Mouse (Mus musculus): Measurements from ENCODE around the gene Rps12.
"Not testable (repeated sequence)": the region's sequence is repeated elsewhere in the genome, so short reads cannot be mapped to it uniquely, and the experiment has no call there.

The Rps12 gene

DNA sequence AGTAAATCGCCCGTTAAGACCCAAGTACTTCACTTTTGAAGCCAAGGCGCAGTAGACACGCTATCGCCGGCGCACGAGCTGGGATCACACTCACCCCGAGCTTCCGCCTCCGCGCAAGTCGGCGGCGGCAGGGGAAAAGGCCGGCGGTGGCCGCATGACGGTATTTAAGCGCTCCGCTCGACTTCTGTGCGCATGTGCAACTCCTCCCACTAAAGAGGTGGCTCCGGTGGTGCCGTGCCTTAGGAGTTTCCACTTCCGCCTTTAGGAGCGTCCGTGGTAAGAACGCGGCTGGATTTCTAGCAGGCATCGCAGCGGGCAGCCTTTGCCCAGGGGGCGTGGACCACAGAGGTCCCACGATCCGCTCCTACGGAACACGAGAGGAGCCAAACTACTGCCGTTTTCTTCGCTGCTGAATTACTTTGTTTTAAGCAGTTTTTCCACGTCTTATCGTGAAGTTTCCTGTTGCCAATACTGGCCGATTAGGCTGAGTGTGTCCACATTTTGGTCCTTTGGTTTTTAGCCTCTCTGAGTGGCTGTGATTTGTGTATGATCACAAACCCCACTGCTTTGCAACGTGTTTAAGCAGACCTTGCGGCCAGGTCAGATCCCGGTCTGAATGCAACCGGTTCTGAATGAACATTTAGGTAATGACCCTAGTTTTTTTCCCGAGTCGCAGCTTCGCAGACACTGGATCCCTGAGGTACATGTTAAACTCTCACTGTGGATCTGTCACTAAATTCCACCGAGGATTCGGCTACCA lies at the start of gene Rps12:
Rps12 (minus strand) TSS at position 214 of the 760 bp plus-strand sequence.
- DNase-seq = peak; percentile 98

DNA sequence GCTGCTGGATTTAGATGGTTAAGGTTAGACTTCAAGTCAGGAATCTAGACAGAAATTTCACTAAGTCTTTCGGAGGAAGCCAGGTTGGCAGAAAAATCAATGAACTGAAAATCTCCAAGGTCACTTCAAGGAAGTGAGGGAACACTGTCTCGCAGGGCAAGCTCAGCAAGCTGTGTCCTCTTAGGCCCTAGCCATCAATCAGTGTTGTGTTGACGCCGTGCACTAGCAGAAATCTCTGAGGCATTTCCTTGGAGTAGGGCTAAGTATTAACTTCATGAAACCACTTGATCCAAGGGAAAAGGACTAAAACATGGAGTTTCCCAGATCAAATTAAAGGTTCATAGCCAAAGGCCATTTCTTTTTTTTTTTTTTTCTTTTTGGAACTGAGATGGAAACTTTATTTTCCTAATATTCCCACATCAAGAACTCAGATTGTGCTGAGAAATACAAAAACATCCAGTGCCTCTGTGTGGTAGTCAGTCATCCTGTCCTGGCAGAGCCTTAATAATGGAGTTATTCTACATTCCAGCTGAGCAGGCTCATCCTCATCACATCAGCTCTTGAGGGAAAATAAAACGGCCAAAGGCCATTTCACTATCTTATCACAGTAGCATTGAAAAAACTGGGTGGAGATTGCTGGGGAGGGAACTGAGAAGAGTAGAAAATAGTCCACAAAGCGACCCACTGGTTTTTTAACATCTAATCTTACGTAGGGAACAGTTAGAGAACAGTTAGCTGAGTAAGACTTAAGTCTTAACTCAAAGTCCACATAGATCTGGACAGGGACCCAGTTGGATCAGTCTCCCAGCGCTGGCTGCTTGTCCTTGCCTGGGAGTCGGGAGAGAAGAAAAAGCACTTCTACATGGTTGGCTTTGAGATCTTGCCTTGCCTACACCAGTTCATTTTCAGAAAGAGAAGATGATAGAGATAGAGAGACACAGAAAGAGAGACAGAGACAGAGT lies 49.2 kb upstream of the Rps12 start:
- DNase-seq = no peak

DNA sequence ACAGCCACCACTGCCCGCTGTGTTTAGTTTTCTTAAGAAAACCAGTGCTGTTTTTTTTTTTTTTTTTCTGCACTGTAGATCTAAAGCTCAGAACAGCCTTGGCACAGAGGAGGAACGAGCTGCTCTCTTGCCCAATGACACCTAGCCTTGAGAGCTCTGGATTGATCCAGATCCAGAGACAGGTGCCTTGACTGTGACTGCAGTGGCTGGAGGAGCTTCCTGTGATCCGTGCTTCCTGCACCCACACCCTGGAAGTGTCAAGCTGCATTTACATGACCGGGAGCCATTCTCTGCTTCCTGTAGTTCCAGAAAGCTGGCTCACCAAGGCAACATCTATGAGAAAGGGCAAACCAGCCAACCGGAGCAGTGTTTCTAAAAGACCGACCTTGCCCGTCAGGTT lies 39.4 kb upstream of the Rps12 start:
- no peak for DNase-seq

DNA sequence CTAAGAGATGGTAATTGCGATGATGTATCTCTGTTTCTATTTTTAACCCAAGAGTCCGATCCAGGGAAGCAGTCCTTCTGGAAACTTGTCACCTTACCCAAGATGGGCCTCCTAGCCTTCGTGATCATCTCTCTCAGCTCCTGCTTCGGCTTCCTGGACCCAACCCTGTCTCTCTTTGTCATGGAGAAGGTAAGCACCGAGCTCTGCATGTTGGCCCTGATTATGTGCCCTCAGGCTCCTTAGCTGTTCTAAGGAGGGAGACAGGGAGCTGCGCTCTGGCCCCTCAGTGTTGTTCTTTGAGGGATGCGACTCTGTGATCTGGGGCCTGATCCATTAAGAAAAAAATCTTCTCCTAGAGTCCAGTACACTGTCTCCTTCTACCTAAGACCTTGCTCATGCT lies 29.2 kb upstream of the Rps12 start:
- DNase-seq = no peak

DNA sequence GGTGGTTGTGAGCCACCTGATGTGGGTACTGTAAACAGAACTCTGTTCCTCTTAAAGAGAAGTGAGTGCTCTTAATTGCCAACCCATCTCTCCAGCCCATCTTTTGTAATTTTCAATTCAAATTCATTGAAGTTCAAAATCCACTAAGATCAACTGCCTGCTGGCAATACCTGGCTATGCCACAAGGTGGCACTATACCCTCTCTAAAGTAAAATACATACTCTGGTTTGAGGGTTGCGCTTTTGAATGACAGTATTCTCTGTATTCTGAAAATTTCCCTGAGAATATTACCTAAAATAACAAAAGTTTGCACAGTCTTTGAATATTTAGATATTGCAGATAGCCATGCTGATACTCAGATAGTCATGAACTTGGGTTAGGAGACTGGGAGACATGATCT lies 28.1 kb upstream of the Rps12 start:
- DNase-seq = peak; percentile 67

DNA sequence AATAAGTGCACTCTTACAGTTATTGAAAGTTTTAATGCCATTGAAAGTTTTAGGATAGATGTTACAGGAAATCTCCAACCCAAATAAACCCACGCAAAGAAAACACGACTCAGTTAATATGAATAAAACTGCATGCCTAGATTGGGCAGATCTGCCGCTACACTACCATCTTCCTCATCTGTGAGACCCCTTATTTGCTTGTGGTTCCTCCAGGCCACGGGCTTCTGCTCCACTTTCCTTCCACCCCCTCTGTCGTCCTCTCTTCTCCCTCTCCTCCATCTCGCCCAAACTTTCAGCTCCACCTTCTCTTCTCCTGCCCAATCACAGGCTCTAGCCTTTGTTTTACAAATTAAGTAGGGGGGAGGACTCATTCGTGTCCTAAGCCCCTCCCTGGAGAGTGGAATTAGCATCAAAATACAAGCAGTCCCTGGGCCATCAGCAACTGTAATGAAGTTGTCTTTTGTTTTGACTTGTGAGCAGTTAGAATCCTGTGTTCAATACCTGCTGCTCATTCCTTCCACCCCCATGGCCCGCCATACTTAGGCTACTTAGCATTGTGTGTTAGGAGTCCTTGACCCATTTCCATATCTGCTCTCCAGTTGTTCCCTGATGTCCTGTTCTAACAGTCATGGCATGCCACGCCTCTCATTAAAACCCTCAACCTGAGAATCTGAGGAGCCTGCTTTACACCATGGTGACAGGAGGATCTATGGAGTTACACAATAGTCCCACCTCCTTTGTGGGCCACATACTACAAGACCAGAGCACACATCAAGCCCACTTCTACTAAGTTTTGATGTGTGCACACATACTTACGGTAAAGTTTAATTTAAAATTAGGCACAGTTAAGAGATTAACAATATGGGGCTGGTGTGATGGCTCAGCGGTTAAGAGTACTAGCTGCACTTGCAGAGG lies 26.0 kb upstream of the Rps12 start:
- no peak for DNase-seq

DNA sequence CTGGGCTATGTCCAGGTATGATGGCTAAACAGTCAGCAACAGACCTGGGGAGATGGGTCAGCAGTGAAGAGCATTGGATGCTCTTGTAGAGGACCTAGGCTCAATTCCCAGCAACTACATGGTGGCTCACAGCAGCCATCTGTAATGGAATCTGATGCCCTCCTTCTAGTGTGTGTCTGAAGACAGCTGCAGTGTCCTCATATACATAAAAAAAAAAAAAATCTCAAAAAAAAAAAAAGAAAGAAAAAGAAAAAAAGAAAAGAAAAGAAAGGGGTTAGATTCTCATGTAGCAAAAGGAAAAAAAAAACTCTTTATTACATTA lies 25.3 kb upstream of the Rps12 start:
- DNase-seq = no peak

DNA sequence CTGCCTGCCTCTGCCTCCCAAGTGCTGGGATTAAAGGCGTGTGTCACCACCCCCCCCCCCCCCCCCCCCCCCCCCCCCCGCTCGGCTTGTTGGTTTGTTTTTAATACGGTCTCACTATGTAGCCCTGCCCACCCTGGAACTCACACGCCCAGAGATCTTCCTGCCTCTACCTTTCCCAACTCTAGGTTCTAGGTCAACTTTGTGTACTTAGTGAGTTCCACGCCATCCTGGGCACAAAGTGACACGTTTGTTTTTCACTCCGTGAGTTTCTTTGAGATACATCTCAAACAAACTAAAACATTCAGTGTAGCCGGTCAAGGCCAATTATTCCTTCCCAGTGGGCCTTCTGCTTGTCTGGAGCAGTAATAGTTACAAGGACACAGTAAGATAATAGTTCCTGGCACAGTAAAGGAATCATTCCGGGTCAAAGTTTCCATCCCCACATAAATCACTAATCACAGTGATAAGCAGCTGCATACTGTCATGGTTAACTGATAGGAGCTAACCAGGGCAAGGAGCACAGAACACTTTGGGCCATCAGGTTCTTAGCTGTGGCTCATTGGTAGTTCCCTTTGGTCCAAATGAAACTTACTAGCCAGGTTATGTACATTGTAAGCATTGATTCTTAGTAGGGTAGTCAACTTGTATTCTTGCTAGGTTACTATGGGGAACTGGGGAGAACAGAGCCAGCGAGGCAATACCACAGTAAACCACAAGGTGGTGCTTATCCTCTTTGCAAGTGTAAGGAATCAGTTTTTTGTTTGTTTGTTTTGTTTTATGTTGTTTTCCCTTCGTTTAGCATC lies 24.8 kb upstream of the Rps12 start:
- peak; percentile 52 for DNase-seq

DNA sequence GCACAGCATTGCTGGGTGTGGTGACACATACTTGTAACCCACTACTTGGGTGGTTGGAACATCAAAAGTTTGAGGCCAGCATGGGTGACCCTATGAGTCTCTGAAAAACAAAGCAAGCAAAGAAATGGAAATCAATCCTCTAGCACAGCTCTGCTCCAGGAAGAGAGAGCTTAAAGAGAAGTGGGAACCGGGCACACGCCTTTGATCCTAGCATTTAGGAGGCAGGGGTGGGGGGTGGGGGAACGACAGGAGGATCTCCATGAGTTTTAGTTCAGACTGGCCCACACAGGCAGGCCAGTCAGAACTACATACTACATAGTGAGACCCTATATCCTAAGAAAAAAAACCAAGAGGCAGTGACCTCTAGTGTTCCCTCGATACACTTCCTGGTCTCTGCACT lies 19.1 kb upstream of the Rps12 start:
- DNase-seq = no peak

DNA sequence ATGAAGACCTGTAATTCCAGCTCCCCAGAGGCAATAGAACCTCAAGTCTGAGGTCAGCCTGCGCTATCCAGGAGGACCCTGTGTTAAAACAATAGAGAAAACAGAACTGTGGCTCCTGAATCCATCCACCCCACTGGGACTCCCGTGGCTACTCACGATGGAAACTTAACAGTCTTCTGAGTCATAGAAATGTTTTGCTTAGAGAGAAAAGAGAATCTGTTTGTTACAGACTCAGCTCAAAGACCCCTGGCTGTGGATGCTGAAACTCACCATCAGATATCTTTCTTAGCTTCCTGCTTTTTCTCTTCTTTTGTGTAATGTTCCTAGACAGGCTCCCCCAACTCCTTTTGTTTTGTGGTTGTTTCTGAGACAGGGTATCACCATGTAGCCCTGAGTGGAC lies 17.6 kb upstream of the Rps12 start:
- no peak for DNase-seq

DNA sequence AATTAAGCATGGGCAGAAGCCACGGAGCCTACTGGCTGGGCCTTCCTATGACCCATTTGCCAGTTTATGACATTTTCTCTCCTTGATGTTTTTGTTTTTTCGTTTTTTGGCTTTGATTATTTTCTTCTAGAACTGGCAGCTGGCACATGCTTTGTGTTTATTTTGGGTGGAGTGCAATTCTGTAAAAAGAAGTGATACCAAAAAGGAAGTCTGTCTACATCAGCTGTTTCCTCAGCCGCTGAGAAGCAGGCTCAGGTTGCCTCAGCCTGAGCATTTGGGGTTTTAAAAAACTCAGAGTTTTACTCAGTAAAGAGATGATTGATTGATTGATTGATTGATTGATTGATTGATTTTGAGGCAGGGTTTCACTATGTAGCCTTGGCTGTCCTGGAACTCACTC lies 15.8 kb upstream of the Rps12 start:
- no peak for DNase-seq

DNA sequence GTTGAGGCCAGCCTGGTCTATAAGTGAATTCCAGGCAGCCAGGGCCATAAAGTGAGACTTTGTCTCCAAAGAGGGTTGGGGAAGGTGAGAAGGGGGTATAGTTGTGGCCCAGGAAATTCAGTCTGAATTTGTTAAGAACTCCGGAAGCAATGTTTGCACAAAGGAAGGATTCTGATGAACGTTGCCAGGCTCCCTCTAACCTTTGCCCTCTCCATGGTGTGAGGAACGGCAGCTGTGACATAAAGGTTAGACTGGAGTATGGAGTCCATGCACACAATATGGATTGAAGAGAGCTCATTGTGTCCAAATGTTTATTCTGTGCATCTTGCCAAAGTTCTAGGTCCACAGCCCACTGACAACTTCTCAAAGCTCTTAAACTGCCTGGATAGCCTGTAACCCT lies 12.9 kb upstream of the Rps12 start:
- no peak for DNase-seq

DNA sequence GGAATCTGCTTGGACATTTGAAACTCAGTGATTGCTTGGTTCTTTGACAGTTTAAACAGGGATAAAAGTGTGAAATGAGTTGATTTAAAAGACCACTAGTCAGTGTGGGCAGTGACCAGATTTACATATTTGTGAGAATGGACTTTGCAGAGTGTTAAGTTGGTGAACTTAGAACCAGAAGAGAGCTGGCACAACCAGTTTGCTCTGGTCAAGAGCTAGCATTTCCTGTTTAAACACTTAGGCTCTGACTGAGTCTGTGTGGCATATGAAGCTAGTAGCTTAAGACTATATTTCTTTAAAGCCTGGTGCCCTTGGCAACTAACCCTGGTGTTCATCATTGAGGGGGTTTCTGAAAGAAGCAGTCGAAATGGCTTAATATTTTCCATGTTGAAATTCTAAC lies 11.1 kb upstream of the Rps12 start:
- no peak for DNase-seq

DNA sequence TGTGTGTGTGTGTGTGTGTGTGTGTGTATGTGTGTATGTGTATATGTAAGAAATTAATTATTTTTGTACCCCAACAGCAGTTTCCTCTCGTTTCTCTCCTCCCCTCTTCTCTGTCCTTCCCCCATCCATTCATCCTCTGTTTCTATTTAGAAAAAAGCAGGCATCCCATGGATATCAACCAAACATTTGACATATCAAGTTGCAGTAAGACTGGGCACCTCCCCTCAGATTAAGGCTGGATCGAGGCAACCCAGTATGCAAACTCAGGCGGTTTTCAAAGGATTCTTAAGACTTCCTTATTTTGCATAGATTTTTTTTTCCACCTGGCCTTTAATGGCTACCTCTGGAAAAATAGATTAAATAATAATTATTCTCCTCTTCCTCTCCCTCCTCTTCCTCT lies 10.5 kb upstream of the Rps12 start:
- no peak for DNase-seq

DNA sequence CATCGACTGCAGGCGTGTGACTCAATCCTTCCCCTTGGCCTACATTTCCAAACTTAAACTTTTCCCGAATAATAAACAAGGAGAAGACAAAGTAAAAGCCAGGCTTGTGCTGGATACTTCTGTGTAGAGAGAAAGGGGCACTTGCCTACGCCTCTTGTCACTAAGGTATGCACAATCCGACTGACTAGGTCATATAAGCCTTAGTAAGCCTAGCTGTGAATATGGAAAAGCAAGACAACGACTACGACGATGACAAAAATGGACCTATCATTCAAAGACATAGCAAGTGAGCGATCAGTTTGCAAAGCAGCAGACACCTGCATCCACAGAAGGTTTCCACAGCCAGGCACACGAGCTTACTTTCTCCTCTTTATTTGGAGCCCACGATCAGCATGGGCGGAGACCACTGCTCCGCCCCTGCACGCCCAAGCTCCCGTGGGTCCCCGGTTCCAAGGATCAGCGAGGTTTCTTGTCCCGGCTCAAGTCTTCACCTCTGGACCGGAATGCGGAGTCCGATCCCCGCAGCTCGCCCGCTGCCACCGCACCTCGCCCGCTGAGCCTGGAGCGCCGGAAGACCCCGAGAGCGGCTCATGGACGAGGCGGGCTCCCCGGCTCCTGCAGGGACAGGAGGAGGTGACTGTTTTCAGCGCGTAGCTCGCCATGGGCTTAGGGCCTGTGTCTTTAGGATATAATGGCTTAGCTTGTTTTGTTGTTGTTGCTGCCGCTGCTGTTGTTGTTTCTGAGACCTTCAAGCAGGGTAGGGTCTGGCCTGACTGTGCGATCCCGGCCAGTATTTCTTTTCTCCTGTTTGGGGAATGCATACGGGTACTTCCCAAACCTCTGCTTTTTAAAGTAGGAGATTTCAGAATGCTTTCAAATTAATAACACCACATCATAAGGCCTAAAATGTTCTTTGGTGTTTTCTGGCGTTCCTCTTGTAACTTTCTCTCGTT lies 9.8 kb upstream of the Rps12 start, which contains the start of gene Slc18b1:
Slc18b1 (plus strand) TSS at position 436 of the 953 bp plus-strand sequence.
- peak; percentile 58 for DNase-seq

DNA sequence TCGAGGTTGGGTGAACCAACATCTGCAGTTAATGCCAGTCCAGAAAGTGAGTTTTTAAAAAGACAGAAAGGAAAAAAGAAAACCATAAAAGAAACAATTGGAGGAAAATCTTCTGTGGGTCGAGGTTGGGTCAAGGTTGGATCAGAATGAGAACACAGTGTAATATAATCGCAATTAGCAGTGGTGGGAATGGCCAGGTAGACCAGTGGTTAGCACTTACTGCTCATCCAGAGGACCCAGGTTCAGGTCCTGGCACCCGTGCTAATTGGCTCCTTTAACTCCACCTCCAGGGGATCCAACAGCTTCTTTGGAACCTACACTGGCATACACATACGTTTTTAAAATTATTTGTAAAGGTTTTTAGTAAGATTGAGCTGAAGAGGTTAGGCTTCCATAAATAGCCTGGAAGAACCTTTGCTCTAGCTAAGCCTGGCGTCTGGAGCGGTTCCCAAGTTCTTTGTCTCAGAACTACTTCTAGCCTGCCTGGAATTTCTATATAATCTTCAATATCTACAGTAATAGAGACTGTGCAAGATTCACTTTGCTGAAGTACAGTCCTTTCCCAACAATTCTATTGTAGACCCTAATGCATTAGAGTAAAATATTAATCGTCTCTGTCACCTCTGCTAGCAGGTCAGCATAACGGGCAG lies 8.9 kb upstream of the Rps12 start:
- DNase-seq = no peak

DNA sequence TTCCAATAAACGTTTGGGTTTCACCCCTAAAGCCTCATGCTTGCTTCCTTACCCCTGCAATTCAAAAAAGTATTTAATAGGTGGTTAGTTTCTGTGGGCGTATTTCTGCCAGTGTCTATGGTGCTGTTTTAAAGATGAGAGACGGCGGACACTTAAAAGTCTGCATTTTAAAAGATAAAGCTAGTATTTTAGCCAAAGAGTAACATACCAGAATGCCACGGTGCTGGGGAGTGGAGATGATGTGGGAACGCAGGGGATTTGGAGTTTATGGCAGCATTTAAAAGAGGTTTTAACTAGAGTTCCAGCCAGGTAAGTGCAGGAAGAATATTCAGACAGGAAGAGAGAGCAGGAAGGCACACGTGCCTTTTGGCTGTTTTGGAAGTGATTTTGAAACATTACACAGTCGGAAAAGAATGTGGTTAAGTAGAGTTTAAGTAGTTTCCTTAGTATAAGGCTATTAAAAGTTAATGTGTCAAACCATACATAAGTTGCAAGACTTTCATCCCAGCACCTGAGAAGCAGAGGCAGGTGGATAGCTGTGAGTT lies 1.1 kb upstream of the Rps12 start:
- no peak for DNase-seq

DNA sequence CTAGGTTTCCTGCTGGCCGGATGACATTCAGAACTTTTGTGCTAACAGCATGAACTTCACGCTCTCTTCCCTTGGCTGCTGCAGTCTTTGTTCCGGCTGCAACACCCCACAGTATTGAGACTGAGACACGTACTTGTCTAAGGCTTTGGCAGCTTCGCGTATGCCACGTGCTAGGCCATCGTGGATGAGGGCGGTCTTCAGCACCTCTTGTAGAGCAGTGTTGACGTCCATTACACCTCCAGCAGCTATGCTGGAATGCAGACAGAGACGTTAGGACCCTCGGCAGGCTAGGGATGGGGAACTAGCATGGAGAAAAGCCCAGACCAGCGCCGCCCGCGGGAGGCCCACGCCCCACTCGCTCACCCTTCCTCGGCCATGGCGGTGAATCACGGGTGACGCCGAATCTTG lies 440 bp downstream of the Rps12 start:
- not testable (repeated sequence) for DNase-seq

DNA sequence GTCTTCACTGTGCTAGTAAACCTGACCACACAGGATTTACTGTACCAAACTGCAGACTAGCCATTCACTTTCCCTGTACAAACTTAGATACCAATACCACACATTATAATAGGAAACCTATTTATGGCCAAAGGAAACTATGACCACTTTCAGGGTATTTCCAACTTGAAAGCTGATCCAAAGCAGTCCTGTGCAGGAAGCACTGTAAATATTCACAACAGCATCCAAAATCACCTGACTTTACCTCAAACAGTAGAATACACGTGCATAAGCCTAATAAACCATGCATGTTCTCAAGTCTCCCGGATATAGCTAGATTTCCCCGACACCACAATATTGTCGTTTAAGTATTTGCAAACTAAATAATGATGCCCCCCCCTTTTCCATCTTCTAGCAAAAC lies 1.0 kb downstream of the Rps12 start:
- DNase-seq = no peak

DNA sequence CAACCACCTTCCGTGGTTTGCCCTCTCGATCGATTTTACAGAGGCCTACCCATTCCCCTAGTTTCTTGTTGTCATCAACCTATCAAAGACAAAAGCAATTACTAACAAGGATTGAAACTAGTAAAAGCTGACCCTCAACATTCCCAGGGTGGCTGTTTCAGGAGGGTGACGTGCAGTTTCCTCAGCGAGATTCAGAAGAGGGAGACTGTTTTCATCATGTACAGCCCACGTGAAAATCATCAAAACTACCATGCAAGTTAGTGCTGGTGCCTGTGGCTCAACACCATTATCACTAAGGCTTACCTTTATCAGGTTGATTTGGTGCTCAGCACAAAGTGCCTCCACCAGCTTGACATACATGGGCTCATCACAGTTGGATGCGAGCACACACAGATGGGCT lies 1.5 kb downstream of the Rps12 start:
- DNase-seq = not testable (repeated sequence)
